Mouse (Mus musculus) T-helper 17 cell (primary cell): ENCODE data around the gene 1700013H16Rik.
"Not testable (repeated sequence)": the region's sequence is repeated elsewhere in the genome, so short reads cannot be mapped to it uniquely, and the experiment has no call there.

ENCODE experiments used
- in situ Hi-C, 2 experiments: fragments of 300-600 bp; cut with MboI, MseI; formaldehyde crosslinking; loops; 1 replicate in 1 of 2; 2 replicates in 1 of 2; pipeline ENCODE4 v1.15.1; 2025; ENCODE audit warnings: high pct_unique_total_duplicates in 2 of 2

1700013H16Rik gene

GRCm38 (mm10) chrX:53757736-53758135 is at the start of gene 1700013H16Rik:
1700013H16Rik (minus strand) TSS chrX:53757831.
- in situ Hi-C loops: no loop called here

- in situ Hi-C loops: no loop called here
Observed at GRCm38 (mm10) chrX:53799074-53799473, 41.4 kb upstream of the 1700013H16Rik start.

GRCm38 (mm10) chrX:53797519-53797918 is 39.9 kb upstream of the 1700013H16Rik start, which contains the start of gene Xlr:
Xlr (minus strand) TSS chrX:53797706.
- in situ Hi-C loops: not testable (repeated sequence)

DNA sequence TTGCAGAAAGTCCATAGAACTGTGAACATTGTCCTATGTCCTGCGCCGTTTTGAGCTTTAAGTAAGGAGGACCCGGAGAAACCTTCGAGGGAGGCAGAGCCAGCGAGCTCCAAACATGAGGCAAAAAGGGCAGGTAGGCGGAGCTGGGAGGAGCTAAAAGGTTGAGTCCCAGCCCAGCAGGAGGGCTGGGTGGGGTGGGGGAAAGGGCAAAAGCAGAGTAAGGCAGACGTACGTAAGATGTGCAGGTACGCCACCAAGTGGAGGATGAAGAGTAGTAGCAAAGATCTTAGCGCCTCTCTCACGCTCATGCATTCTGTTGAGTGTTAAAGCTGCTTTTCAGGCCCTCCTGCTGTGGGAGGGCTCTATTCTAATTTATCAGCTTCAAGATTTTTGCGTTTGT is 18.6 kb upstream of the 1700013H16Rik start, which contains the start of gene Zfp36l3:
Zfp36l3 (minus strand) TSS at position 119 of the 400 bp plus-strand sequence.
- in situ Hi-C loops: no loop called here

- in situ Hi-C loops: no loop called here
Observed at GRCm38 (mm10) chrX:53752851-53753250, 4.8 kb downstream of the 1700013H16Rik start.

DNA sequence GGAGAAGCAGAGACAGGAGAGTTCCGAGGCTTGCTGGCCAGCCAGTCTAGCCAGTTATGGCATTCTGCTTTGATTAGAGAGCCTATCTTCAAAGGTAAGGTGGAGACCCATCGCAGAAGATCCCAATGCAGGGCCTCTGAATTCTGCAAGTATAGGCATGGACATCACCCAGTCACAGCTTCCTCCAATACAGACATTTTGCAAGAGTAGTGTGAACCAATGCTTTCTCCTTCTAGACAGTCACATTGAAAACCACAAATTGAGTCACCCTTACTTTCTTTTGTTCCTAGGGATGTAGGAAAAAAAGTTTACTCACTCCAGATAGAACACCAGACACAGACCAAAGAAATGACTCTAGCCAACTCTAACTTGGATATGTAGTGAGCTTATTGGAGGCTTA is 28.7 kb downstream of the 1700013H16Rik start:
- in situ Hi-C loops: no loop called here

DNA sequence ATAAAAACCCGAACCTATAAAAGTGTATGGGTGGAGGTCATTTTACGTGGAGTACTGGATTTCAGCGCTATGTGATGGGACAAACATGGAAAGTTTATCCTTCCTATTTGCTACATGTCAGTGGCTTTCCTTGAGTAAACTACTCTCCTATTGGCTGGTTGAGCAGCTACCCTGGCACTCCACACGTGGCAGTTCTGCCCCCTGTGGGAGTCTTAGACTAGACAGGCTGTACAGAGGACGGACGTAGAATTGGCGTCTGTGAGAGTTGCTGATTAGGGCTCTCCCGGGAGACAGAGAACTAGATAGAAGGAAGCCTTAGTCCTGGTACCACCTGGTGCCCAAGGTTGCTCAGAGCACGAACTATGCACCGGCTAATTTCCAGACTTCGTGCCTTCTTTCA is 33.0 kb downstream of the 1700013H16Rik start, which contains the start of gene 4930502E18Rik:
4930502E18Rik (plus strand) TSS at position 231 of the 400 bp plus-strand sequence.
- in situ Hi-C loops: no loop called here

DNA sequence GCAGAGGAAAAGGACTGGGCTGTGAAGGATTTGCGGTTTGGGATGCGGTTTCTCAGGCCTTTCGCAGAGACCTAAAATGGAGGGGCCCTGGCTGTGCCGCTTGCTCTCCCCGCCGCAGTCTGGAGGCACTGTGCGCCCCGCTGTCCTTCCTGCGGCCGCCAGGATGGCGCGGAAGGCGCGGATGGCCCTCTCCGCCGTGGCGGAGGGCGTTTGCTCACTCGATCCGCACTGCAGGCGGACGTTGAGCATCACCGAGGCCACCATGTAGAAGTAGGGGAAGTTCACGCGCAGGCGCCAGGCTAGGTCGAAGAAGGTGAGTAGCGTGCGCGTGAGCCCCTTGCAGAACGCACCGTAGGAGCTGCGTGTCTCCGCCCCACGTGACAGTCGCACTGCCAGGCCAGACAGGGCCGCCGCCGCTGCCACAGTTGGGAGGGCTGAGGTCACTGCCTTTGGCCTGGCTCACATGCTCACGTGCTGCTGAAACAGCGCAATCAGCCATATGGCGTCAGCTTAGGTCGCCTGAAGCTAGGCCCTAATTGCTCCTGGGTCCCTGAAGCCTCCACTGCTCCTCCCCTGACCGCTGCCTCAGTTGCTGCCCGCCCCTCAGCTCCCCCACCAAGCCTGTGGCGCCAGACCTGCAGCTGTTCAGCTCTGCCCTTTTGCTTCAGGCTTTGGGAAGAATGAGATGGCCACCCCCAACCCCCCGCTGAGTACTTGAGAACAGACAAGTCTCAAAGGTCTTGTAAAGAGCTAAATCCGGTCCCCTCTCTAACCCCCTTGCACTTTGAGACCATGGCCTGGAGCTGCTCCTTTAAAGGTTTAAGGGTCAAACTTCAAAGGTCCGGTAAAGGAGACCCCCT is 41.1 kb downstream of the 1700013H16Rik start:
- in situ Hi-C loops: no loop called here

GRCm38 (mm10) chrX:53715942-53716322 is 41.7 kb downstream of the 1700013H16Rik start:
- in situ Hi-C loops: no loop called here

- in situ Hi-C loops: no loop called here
Observed at GRCm38 (mm10) chrX:53702673-53703072, 55.0 kb downstream of the 1700013H16Rik start.

DNA sequence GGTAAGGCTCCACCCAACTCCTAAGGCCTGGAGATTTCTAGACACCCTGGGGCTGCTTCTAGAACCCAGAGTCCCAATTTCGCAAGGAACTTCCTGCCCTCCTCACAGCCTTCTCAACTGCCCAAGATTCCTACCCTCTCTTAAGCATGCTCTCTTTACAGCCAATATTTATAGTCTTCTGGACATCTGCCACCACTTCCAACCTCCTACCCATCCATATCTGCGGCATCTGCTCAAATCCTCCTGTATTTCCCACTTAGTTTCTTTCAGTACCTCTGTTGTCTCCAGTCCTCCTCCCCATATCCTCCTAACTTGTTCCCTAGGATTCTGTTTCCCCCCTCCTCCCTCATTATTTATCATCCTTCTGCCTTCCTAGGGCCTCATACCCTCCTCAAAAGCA is 58.4 kb downstream of the 1700013H16Rik start:
- in situ Hi-C loops: loop anchor here in 1 of 2 experiments (10.0 kb wide), 1 partner anchor 234 kb away; no protein-coding TSS in a partner anchor

- in situ Hi-C loops: loop anchor here (5.0 to 10.0 kb wide), 3 partner anchors 112 to 229 kb away; no protein-coding TSS in a partner anchor
Observed at GRCm38 (mm10) chrX:53694008-53694777, 63.4 kb downstream of the 1700013H16Rik start.

GRCm38 (mm10) chrX:53693141-53693540 is 64.5 kb downstream of the 1700013H16Rik start:
- in situ Hi-C loops: loop anchor here (5.0 to 10.0 kb wide), 3 partner anchors 111 to 228 kb away; no protein-coding TSS in a partner anchor
